Mouse (Mus musculus) kidney, postnatal 10 days (tissue): ENCODE data around the gene Tns1.
"Not testable (repeated sequence)": the region's sequence is repeated elsewhere in the genome, so short reads cannot be mapped to it uniquely, and the experiment has no call there.

Source experiments
- DNase-seq: peaks from one replicate; pipeline ENCODE4 v3.0.0; 2021; ENCODE audit warnings: mixed read lengths

The Tns1 gene

GRCm38 (mm10) chr1:74124021-74124981, at the start of gene Tns1:
Gene Tns1, minus strand, starts transcription at chr1:74124449.
- peak; percentile 82 for DNase-seq

DNA sequence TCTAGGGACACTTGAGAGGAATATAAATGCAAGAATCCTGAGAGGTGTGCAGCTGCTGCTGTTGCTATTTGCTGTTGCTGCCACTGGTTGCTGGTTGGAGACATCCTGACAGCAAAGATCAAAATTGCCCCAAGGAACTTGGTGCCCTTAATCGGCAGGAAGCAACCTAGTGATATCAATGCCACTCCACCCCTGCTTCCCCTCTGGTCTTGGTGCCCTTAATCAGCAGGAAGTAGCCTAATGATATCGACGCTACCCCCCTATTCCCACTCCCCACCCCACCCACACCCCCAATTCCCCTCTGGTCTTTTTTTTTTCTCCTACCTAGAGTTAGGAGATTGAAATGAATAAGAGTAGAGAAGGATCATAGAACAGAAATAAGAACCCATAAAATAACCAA, 48.5 kb upstream of the Tns1 start:
- no peak for DNase-seq

DNA sequence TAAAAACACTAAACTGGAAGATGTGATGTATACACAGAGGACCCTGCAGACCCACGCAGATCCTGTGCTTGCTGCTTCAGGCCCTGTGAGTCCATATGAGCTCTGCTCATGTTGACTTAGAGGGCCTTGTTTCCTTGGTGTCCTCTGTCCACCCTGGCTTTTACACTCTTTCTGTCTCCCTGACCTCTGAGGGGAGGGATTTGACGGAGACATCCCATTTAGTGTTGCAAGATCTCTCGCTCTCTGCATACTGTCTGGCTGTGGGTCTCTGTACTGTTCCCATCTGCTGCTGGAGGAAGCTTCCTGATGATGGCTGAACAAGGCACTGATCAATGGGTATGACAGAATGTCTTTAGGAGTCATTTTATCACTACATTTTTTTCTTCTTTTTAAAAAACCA, 45.5 kb upstream of the Tns1 start:
- no peak for DNase-seq

GRCm38 (mm10) chr1:74167136-74167535, 42.9 kb upstream of the Tns1 start:
- no peak for DNase-seq

DNA sequence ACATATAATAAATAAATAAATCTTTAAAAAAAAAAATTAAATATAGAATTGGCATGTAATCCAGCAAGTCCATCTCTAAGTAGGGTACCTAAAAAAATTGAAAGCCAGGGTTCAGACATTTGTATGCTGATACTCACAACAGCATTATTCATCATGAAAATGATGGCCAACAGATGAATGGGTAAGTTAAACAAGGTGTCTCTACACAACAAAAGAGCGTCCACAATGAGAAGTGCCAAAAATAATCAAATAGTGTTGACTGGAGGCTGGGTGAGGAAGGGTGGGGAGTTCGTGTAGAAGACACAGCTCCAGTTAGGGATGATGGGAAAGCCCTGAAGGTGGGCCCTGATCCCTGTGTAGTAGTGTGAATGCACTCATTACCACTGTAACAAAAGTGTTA, 35.8 kb upstream of the Tns1 start:
- DNase-seq: no peak

DNA sequence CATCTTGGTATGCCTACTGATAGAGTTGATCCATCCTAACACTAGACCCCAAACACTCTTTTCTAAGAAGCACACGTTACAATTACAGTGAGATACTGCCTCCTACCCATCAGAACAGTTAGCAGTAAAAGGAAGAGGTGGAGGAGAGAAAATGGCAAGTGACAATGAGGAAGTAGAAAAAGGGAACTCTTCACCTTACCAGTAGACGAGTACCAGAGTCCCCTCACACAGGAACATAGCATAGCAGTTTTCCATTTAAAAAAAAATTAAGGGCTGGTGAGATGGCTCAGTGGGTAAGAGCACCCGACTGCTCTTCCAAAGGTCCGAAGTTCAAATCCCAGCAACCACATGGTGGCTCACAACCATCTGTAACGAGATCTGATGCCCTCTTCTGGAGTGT, 35.4 kb upstream of the Tns1 start:
- not testable (repeated sequence) for DNase-seq

DNA sequence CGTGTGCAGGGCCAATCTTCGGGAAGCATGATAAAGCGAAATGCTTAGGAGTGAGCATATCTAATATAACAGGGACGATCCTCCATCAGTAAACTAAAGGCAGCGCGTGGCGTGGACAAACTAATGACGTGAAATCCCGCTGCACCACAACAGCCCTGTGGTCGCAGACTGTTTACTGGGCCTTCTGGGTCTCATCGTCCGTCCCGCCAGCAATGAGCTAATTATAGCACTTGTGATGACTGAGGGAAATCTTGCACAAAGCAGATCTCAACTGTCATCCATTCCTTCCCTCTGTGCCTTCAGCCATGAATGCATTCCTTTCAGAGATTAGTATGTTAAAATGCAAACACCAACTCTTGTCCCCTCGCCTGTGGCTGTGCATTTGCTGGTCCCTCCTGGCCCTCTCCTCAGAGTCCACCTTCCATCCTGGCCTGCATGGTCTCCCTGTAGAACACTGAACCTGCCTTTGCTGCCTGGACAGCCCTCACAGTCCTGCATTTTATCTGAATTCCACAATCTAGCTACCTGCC, 32.2 kb upstream of the Tns1 start:
- DNase-seq: no peak

DNA sequence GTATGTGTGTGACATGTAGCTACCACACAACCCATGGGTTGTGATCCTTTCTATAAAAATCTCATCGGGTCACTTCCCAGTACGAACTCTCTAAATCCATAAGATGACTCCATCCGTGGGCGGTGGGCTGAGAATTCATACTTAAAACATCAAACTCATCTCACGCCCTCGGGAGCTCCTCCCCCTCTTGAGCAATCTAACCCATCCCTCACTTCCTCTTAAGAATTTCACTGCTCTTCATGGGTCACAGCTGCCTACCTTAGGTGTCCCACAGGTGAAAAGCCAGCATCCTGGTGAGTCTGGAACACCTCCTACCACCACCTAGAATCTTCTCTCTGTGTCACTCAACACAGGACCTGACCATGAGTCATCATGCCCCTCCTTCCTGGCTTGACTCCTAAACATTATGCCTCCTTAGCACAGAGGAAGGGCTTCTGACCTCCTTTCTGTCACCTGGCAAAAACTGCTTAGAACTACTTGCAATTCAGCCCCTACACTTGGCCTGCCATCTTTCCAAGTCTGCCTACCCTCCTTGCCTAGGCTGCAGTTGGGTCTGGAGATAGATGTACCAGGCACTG, 31.3 kb upstream of the Tns1 start:
- no peak for DNase-seq

DNA sequence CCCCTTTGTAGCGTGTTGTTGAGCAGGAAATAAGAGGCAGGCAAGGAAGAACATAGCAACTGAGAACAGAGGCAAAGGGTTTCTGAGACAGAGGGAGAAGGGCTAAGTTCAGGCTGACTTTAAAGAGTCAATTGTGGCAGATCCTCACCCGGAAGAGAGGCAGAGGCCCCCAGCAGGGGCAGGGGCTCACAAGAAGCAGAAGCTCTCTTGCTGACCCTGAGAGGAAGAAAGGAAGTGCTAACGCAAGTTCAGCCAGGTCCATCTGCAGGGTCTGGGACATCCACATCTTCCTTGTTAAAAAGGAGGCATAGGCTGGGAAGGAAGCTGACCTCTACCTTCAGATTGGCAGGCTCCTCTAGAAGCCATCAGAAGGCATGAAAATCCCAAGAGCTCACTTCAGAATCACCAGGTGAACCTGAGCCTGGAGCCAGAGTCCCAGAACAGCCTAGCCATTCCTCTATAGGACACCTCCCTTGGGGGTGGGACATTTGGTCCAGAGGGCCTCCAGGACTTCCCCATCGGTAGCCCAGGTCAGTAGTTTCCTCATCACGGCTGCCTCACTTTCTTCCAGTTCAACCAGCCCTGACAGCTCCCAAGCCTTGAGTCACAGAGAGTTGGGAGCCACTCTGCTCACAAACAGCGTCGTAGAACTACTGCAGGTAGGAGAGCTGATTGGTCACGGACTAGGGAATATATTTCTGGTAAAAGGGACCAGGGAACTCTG, 29.4 kb upstream of the Tns1 start, which contains the start of gene Cxcr2:
TSS of gene Cxcr2 (plus strand) at position 529 of the 724 bp plus-strand sequence.
- DNase-seq: no peak

- no peak for DNase-seq
These were observed 26.8 kb upstream of the Tns1 start for GRCm38 (mm10) chr1:74151091-74151490.

DNA sequence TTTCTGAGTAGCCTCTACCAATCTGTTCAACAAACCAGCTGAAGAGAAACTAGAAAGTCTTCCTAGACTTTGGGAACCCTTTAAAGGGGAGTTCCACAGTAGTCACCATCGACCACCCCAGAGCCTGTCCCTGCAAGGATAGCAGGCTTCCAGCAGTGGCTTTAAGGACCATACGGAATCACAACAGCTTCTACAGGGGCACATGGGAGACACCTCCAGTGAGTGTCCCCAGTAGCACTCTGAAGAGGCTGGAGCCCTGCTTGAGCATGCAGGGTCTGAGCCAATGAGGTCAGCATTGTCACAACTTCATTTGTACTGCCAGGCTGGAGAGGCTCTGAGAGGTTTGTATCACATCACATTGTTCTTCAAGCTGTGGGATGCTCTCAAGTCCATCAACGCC, 25.9 kb upstream of the Tns1 start:
- DNase-seq: no peak

DNA sequence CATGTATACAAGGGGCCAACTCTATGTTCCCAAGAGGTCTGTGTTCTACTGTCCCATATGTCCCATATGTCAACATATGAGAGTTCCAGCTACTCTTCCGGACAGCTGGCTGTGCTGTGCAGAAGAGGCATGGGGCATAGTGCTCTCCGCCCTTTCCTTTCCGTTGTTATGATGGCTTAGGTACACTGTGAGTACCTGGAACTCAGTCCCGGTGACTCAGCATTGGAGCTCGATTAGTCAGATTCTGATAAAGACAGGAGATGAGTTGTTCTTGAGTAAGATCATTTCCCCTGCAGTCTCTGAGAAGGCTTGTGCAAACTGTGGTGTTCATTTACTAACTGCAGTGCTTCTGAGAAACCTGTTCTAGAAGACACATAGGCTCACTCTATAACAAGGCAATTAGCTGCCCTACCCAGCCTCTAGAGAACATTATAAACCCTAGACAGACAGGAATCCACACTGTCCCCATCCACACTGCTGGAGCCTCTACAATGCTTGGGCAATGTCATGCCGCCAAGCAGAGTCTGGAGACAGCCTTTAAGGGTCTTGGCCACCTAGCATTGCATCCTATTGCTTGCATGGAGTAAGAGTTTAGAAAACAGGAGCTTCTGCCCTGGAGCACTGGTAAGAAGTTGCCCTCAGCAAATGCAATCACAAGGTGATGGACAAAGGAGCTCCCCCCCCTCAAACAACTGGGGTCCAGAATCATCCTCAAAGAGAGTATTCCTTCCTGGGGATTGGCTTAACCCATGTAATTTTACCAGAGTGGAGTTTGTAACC, 25.0 kb upstream of the Tns1 start:
- DNase-seq: no peak

DNA sequence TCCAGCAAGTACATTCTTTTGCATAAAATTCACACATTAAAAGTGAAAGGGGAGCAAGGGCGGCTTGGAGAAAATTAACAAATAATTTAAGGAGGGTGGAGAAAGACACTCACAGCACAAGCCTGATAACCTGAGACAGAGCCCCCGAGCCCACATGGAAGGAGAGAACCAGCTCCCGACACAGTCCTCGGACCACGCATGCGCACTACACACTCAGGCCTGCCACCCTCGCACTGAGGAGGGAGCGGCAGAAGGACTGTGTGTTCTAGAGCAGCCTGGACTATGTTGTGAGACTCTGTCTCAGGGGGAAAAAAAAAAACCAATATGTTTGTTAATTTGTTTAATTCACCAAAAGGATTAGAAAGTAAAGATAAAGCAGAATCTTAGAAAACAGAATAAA, 17.5 kb upstream of the Tns1 start:
- DNase-seq: no peak

GRCm38 (mm10) chr1:74139415-74139814, 15.2 kb upstream of the Tns1 start:
- DNase-seq: no peak

DNA sequence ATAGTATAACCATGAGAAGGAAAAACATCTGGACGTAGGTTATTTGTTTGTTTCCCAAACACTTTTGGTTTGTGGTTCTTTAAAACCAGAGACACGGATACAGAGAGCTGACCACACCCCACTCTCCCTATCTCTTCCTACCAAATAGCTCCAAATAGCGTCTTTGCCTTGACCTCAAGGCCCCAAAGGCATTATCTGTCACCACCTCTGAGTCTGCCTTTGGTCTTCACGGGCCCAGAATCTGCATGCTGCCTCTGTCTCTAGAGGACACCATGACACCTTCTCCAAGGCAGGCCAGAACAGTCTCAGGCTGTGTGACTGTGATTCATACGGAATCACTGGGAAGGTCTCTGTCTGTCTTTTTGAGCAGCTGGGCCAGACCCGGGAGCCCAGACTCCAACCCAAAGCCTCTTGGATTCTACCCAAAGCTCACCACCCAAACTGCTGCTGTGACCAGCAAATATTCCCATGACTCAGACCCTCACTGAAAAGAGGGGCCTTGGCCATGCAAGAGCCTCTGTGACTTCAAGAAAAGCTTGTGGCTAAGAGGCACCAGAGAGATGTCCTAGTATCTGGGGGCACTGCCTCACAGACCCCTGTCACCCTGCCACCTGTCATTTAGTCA, 11.2 kb upstream of the Tns1 start:
- DNase-seq: no peak

- no peak for DNase-seq
These were observed 9.7 kb upstream of the Tns1 start for GRCm38 (mm10) chr1:74133954-74134353.

DNA sequence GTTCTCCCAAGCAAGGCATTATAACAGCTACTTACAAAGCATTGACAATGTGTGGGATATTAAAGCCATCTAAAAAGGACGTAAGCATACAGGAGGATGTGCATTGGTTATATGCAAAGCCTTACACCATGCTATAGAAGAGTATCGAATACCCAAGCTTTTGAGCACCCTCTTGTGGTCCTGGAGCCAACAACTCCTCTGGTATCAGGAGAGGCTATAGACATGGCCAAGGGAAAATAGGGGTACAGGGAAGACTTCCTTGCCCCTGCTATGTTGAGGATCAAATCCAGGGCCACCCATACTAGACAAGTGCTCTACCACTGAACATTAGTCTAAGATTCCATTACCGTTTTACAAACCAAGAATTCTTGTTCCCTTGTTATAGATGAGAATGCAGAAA, 7.8 kb upstream of the Tns1 start:
- DNase-seq: no peak

GRCm38 (mm10) chr1:74130883-74131659, 6.8 kb upstream of the Tns1 start:
- no peak for DNase-seq

- peak; percentile 85 for DNase-seq
These were observed 823 bp upstream of the Tns1 start, which contains the start of gene Rufy4 for GRCm38 (mm10) chr1:74124991-74125552. Gene Rufy4, plus strand, starts transcription at chr1:74125541.

DNA sequence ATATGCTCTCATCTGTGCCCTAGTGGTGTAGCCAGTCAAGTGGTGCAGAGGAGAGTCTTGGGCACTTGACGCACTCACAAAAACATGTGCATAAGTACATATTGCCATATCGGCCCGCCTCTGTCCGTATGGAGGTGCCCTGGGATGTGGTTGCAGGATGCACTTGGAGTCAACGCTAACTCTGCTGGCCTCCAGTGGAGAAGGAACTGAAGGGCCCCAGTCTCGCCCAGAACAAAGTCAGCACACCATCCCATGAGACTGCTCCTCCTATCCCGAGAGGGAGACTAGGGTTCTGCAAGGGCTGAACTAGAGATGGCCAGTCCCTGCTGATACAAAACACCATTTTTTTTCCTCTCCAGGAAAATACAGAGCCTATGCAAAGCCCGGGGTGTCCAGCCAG, 1.0 kb downstream of the Tns1 start:
- peak; percentile 30 for DNase-seq
